Mouse (Mus musculus) small intestine, adult 2 months (tissue): ENCODE results near the gene Klhl32.

Experiments used
- CTCF ChIP-seq: fragments of 200-500 bp; IDR thresholded peaks from 2 replicates; pipeline ENCODE4 v1.5.1; 2012; ENCODE audit warnings: low read depth, mild to moderate bottlenecking, control low read depth, inconsistent platforms, low read length, moderate library complexity, mixed read lengths; ENCODE audit not compliant: insufficient replicate concordance, insufficient read length; ENCODE audit errors: extremely low read depth
- POLR2A ChIP-seq: fragments of 200-500 bp; IDR thresholded peaks from 2 replicates; pipeline ENCODE4 v1.6.1; 2012; ENCODE audit warnings: low read depth, mild to moderate bottlenecking, control low read depth, inconsistent platforms, low read length, moderate library complexity

- TF ChIP-seq CTCF: no peak
- no peak for TF ChIP-seq POLR2A
Observed at GRCm38 (mm10) chr4:24897351-24897750, 46.4 kb upstream of the Klhl32 start.
